Mouse (Mus musculus) megakaryocyte, adult 5-6 weeks (primary cell): Measurements from ENCODE around the gene Grin2c. TPM values are rescaled to one million over a fixed set of nuclear protein-coding genes. Genes with fewer than 3 reads are reported as not detected.

Source experiments
- ATAC-seq: 2 replicates; pipeline ENCODE4 v1.8.0; 2016; ENCODE audit warnings: mild to moderate bottlenecking, inconsistent platforms; ENCODE audit not compliant: poor library complexity, severe bottlenecking
- total RNA-seq, 2 experiments: library from RNA; stranded (forward) in 1 of 2; stranded (reverse) in 1 of 2; fragments of 153-499, 151-499 nt in 1 of 2; fragments of 221-1000, 200-1000 nt in 1 of 2; gene quantifications; 2 replicates each; pipeline versions ENCODE4 v1.2.3 to v1.2.4; 2015 to 2017

The Grin2c gene
- total RNA-seq, 2 experiments from 2014 or later = not detected

- ATAC-seq = no peak
Observed at GRCm38 (mm10) chr11:115283891-115284620, 17.0 kb upstream of the Grin2c start.

- no peak for ATAC-seq
Observed at GRCm38 (mm10) chr11:115283486-115283765, 16.4 kb upstream of the Grin2c start.

DNA sequence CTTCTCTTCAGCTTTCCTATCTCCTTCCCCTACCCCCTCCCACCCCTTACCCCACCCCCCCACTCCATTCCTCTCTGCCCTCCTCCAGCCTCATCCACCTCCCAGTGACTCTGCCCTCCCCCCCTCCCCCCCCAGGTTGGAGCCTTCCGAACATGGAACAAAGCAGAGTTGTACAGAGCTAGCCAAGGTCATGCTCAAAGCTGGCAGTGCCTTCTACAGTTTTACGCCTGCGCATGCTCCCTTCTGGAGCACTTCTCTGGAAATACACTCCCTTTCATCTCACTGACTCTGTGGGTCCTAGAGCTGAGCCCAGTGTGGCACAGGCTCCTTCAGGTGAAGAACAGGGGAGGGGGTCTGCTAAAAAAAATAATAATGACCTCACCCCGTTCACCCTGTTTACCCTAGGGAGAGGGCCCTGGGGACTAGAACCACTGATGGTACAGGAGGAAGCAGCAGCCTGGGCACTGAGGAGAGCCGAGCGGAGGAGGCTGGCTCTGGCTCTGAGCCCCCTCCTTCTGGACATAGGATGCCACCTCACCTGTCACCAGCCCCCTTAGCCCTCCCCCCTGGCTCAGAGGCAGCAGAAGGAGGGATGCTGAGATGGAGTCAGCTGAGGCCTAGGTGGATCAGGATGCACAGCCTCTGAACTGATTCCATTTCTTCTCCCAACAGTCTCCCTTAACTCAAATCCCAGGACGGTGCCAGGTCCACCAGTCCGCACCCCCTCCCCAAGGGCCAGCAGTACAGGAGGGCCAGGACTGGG is 15.9 kb upstream of the Grin2c start:
- ATAC-seq = no peak

DNA sequence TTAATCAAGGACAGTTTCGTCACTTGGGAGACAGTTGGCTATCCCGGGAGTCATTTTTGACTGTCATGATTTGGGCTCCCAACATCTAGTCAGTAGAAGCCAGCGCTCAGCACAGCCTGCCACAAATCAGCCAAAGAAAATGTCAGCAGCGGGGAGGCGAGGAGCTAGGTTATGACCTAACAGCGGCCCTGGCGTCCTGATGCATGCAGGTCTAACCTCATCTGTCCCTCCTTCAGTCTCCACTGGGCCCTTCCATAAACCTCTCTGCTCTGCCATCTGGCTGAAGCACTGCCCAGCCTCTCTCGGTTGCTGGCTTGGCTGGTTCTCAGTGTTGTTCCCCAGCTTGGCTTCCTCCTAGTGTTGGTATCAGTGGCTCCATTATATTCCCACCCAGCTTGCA is 15.3 kb upstream of the Grin2c start:
- no peak for ATAC-seq

- no peak for ATAC-seq
Observed at GRCm38 (mm10) chr11:115279726-115280125, 12.7 kb upstream of the Grin2c start.

GRCm38 (mm10) chr11:115278176-115278575 is 11.1 kb upstream of the Grin2c start:
- ATAC-seq = no peak

- no peak for ATAC-seq
Observed at GRCm38 (mm10) chr11:115277604-115277975, 10.5 kb upstream of the Grin2c start.

GRCm38 (mm10) chr11:115276780-115277603 is 9.9 kb upstream of the Grin2c start, which contains the start of gene Fdxr:
Gene Fdxr (minus strand): TSS chr11:115277050.
- peak; percentile 89 for ATAC-seq

DNA sequence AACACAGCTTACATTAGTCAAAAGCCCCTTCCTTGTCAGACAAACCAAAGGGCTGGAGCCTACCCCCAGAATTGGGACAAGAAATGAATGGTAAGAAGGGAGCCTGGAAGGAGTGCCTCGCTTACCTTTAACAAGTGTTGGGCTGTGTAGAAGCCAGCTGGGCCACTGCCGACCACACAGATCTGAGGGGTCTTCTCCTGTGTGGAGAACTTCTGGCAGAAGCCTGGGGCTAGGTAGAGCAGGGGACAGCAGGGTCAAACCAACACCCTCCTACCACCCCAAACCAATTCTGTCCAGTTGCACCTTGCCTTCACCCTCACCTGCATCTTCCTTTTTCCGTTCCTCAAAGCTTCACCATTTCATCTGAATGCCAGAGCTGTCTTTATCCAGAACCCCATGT is 8.9 kb upstream of the Grin2c start:
- ATAC-seq = no peak

DNA sequence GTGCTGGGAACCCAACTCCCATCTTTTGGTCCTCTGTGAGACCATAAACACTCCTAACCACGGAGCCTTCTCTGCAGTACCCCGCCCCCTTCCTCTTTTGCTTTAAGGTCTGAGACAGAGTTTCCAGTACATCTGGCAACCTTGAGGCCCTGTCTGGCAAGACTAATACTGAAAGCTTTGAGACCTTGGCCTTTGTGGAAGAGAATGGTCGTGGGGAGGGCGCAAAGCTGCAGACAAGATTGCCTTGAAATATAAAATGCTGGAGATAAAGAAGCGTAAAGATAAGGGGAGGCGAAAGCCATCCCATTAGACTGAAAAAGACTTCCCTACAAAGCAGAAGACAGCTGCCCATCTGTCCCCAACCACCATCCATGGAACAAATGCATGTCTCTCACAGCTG is 8.5 kb upstream of the Grin2c start:
- ATAC-seq = no peak

DNA sequence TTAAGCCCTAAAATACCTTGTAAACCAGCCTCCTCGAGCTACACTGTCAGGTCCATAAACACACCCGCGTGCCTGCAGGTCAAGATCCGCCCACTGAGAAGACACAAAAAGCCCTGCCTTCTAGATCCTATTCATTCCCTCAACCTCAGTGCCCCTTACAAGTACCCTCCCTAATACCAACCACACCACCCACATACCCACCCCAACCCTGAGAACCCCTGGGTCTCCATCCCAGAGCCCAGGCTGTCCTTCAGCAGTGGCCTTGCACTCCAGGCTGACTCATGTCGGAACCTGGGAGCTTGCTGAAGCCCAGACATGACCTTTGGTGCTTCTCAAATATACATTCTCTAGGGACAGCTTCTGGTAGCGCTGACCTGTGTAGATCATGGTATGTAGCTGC is 7.7 kb upstream of the Grin2c start:
- no peak for ATAC-seq

- no peak for ATAC-seq
Observed at GRCm38 (mm10) chr11:115274178-115274577, 7.1 kb upstream of the Grin2c start.

DNA sequence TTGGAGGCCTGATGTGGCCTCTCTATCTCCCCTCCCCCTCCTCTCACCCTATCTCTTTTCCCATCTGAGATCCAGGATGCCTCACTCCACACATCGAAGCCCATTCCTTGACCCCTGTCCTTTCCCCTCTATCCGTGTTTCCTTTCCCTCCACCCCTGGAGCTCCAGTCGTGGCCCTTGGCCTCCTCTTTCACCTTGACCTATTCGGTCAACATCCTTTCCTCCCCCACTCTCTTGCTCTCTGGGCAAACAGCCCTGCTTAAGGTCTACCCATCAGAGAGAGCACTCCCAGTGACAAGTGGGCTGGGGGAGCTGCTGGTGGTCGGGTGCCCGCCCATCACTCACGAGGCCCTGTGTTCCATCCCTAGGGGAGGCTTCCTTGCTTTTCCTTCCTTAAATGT is 6.7 kb upstream of the Grin2c start:
- ATAC-seq = no peak

DNA sequence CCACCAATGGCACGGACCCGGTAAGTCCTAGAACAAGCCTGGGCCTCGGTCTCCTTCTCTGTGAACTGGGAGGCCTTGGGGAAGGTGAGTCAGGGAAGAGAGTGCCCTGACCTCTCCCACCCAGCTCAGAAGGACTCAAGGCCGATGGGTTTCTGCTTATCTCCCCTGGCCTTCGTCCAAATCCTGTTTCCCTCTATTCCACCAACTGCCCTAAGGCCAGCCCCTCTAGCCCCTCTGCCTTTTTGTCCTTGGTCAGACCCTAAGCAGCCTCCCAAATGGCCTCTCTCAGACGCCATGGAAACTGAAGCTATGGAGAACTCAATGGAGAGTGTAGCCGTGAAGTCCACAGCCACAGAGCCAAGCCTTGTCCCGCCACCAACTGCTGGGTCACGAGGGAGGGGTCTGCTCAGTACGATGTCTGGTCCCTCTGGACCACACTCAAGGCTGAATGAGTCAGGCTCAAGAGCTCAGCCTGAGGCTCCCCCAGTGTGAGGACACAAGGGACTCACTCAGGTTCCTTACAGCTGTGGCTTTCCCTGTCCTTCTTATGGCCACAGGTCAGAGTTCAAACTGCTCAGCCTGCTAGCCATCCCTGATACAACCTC is 6.0 kb upstream of the Grin2c start:
- ATAC-seq = no peak

DNA sequence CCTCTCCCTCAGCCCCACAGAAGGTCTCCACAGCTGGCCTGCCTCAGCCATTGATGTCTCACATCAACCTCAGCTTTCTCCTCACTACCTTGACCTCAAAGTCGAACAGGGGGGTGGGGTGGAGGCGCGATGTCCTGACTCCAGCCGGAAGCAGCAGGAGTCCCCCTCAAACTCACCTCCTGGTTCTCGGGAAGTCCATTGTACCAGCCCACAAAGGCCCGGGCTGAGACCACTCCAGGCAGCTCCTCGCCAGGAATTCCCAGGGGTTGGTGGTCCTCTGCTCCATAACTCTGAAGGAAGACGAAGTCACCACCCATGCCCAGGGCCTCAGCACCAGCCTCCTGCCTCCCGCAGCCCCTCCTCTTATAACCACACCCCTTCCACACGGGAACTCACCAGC is 4.4 kb upstream of the Grin2c start:
- no peak for ATAC-seq

DNA sequence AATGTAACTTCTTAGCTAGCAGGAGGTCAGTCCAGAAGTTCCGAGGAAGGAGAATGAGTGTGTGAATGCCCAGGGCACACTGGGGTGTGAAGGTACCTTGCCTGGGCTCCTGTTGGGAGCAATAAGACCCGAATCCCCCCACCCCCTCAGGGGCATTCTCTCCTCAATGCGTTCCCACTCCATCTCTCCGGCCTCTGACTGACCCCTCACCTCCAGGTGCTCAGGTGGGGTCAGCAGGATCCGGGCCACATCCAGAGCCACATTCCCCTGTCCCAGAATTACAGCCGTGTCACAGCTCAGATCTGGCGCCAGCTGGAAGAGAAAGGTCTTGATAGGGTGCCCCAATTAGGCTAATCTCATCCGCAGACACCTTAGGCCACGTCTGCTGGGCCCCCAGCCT is 4.0 kb upstream of the Grin2c start:
- no peak for ATAC-seq

- ATAC-seq = peak; percentile 58; the same call in 1 of the 2 replicates
Observed at GRCm38 (mm10) chr11:115270148-115270861, 3.3 kb upstream of the Grin2c start.

DNA sequence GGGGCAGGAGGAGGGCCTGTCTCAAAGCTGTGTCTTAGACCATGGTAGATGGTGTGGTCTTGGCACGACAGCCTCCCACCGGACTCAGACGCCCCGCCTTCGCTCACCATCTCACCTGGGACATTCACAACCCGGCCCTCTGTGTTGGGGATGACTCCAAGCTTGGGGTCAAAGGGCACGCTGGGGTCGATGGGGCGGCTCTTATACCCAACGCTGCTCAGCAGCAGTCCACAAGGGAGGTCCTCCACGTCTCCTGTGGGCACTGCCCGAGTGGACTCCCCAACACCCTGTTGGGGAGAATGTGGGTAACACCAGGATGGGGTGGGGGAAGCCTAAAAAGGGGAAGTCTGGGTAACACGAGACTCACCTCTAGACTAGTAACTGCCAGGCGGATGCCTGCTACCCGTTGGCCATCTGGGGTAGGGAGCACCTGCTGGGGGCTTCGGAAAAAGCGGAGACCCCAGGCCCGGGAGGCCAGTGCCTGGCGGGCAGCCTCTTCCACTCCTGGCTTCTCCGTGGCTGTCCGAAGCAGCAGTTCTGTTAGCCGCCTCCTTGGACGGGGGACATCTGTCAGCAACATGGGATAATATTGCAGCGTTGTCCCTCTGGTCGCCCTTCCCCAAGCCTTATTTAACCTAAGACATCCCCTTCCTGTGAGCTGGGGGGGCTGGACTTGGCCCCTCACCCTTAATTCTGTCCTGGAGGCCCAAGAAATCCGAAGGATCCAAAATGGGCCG is 2.5 kb upstream of the Grin2c start:
- no peak for ATAC-seq

- no peak for ATAC-seq
Observed at GRCm38 (mm10) chr11:115267958-115268357, 915 bp upstream of the Grin2c start.

DNA sequence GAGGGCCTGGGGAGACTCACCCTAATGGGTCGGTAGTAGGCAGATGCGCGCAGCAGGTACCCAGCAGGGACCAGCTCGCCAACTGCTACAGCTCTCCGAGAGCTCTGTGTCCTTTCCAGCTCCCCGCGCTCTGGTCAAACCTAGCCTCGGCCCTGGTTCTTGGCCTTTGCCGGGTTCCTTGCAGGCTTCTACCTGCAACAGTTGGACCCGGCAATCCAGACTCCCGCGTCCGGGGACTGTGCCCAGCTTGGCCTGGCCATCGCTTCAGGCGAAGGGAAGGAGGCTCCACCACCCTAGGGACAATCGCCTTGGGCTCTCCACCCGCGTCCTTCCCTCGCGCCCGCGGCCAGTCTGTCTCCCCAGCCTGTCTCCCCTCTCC is 654 bp downstream of the Grin2c start:
- no peak for ATAC-seq
